ENCODE assay signal across 20 mouse cellular contexts in genomic region chr1:144690340-144690739, GRCm38 (mm10).
"Had no signal": no experiment of that assay in that cellular context is flagged by ENCODE, and none has a peak within 500 bp of the region (broad histone marks: within the 10 kb centered on the region; RNA-seq: fewer than 3 reads in every experiment).

No protein-coding gene starts in this region.

- DNase-seq: lung, adult 18-20 months; lung, embryonic 14.5 days; lung, postnatal 10 days; lung, postnatal 4 days; retina, postnatal 1 day; right cerebral cortex, adult 18-20 months; right cerebral cortex, postnatal 25 days; right cerebral cortex, postnatal 4 days; spleen, adult 18-20 months; thymus, adult 18-20 months; thymus, postnatal 14 days; thymus, postnatal 36 days had no signal

- H3K27me3 ChIP-seq: liver, embryonic 12.5 days; megakaryocyte, embryonic 14.5 days; midbrain, embryonic 15.5 days; neural tube, embryonic 13.5 days; neural tube, embryonic 15.5 days had no signal

- H3K4me1 ChIP-seq: liver, embryonic 12.5 days; midbrain, embryonic 10.5 days; midbrain, embryonic 15.5 days; neural tube, embryonic 13.5 days; neural tube, embryonic 15.5 days had no signal

- H3K4me2 ChIP-seq: liver, embryonic 12.5 days; lung, embryonic 14.5 days; midbrain, embryonic 15.5 days; neural tube, embryonic 13.5 days; neural tube, embryonic 15.5 days had no signal

- H3K36me3 ChIP-seq: liver, embryonic 12.5 days; midbrain, embryonic 10.5 days; midbrain, embryonic 15.5 days; neural tube, embryonic 13.5 days; neural tube, embryonic 15.5 days had no signal

- H3K4me3 ChIP-seq: liver, embryonic 12.5 days; megakaryocyte, embryonic 14.5 days; midbrain, embryonic 10.5 days; midbrain, embryonic 15.5 days; myocyte; neural tube, embryonic 13.5 days; neural tube, embryonic 15.5 days had no signal

- H3K9ac ChIP-seq: liver, embryonic 12.5 days; liver, embryonic 14.5 days; lung, embryonic 14.5 days; midbrain, embryonic 15.5 days; neural tube, embryonic 13.5 days; neural tube, embryonic 15.5 days had no signal

- H3K9me3 ChIP-seq: liver, embryonic 12.5 days; megakaryocyte, embryonic 14.5 days; midbrain, embryonic 10.5 days; midbrain, embryonic 15.5 days; neural tube, embryonic 13.5 days; neural tube, embryonic 15.5 days had no signal

- H3K27ac ChIP-seq: liver, embryonic 12.5 days; liver, embryonic 14.5 days; midbrain, embryonic 10.5 days; midbrain, embryonic 15.5 days; neural tube, embryonic 13.5 days; neural tube, embryonic 15.5 days had no signal

- ATAC-seq: liver, embryonic 12.5 days; midbrain, embryonic 15.5 days had no signal
